Mouse (Mus musculus): ENCODE data around the gene Eif4e3.

Eif4e3 gene

DNA sequence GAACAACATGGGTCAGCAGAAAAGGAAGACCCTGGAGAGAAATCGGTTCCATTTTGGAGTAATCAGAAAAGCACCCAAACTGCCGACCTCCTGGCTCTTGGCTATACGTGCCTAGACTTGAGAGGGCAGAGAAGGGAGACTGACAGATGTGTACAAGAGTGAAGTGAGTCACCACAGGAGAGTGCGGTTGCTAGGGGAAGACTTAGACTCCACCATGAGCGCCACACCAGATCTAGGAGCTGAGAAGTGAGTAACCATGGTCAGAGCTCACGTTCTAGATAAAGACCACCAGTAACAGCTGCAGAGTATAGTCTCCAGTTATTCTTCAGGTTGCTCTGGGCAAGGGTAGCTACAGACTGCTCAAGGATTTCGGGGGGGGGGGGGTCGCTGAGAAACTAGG is 3.3 kb downstream of the Eif4e3 start:
- DNase-seq: no peak

DNA sequence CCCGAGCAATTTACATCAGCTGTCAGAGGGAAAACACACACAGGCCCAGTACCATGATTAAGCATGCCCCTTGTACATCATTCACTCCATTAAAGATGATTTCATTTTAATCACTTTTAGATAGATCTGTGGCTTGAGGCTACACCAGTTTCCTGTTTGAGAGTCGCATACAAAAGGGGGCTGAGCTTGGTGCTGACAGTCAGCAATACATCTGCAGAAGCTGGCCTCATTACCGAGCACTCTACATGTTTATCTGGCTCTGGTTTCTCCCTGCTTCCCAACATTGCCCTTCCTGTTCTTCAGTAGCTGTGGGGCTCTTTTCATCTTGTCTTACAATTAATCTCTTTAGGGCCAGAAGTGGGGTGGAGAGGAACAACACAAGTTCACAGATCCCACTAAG is 6.1 kb downstream of the Eif4e3 start:
- no peak for DNase-seq

DNA sequence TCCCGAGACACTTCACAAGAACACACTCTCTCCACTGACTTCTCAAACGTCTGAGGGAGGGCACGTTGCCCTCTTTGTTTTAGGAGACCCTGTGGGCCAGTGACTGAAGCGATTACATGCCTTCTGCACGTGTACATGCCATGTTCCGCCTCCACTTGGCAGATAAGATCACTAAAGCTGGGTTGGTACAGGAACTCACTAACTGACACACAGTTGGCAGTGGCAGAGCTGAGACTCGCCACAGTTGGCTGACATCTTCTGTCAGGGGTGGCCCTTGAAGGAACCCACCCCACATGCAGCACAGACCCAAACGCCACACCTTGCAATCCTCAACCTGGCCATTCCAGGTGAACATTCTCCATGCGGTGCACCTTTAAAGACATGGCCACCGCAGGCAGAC is 8.0 kb downstream of the Eif4e3 start:
- no peak for DNase-seq

DNA sequence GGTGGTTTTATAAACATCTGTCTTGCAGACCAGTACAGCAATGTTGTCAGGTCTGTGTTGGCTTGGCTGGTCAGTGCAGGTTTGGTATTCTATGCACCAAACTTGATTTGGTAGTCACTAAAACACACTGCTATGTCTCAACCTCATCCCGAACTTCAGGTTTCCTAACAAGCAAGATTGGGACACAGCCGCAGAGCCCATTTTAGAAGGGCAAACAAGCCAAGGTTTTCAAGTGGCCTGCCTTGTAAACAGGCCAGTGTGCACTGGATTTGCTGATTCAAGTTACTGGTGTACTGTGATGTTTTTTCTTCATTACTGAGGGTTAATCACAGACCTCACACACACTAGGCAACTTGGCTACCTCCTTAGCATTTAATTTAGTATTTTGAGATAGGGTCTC is 10.5 kb downstream of the Eif4e3 start:
- no peak for DNase-seq

DNA sequence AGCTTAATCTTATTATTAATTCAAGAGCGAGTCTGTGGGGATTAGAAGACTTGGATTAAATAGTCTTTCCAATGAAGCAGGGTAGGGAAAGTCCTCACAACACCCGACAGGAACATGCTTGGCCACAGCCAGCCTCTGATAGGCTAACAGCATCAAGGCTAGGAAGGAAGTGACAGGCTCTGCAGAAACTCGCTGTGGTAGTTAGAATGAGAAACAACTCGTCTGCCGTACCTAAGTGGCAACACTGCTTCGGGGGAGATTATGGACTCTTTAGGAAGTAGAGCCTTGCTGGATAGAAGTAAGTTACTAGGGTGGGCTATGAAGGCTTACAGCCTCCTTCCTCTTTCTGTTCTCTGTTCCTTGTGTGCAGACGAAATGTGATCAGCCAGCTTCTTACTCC is 11.1 kb downstream of the Eif4e3 start:
- DNase-seq: no peak

DNA sequence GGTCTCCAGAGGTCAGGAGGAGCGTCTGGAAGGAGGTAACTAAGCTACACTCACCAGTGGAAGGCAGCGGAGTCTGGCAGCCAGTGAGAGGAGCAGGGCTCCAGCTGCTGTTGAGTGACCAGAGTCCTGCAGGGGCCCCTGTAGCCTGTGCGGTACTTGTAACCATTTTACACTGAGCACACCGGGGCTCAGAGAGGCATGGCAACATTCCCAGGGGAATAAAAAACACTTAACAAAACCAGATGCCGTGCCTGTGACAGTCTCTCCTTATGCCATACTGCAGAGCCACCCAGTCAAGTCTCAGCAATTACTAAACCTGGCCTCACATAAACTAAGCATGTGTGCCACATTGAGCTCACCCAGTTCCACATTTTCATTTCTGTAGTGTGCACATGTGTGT is 12.2 kb downstream of the Eif4e3 start:
- no peak for DNase-seq

DNA sequence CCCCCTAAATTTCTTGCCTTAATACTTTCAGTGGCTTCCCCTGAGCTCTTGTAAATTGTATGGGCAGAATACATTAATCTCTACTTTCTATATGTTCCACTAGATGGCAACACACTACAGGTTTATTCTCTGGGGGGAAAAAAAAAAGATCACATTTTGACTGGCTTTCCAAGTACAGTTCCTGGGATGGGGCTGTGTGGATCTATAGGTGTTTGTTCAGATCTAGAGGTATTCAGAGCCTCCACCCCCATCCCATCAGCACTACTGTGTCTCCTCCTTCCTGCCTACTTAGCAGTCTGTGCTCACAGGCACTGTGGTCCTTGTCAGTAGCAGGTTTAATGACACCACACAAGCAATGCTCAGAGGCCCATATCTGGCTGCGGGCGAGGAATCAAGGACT is 14.2 kb downstream of the Eif4e3 start:
- DNase-seq: no peak

DNA sequence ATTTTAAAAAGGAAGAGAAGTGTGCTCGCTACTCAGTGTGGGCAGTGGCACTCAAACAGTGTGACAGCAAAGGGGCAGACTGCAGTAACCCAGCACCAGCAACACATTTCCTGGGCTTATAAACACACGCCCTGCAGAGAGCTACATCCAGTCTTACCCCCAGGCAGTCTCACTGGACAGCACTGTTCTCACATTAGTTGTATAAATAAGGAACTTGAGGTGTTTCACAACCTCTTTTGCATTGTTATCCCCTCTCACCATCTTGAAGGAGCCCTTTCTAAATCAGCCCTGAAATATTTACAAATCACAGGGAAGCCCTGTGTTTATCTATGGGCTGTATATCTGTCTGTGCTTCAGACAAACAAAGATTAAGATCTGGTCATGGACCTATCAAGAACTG is 17.3 kb downstream of the Eif4e3 start:
- DNase-seq: no peak

DNA sequence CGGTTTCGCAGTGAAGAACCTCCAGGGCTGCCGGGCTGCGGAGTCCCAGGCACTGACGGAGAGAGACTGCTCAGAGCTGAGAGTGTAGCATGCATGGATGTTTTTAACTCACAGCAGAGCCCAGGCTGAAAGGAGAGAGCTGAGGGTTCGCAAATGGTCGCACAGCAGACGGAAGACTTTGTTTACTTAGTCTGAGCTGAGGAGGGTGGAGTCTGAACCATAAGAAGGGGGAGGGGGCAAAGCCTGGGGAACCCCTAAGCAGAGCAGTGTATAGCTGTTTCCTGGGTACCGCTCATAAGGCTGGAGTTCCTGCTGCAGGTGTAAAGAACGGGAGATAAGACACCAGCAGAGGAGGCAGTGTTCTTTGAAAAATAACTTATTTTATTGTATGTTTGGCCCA is 20.2 kb downstream of the Eif4e3 start:
- no peak for DNase-seq

DNA sequence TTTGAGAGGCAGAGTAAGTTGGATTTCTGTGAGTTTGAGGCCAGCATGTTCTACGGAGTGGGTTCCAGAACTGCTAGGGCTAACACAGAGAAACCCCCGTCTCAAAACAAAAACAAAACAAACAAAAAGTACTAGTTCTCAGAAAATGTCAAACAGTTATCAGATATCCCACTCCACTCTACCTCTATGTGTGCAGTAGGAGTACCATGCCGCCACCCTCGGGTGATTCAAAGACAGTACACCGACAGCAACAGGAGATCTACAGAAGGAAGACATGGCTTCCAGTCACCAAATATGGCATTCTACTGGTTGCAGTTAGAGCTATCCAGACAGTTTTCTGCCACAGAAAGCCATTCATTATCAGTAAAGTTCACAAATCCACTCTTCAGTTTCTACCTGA is 21.7 kb downstream of the Eif4e3 start:
- DNase-seq: no peak

DNA sequence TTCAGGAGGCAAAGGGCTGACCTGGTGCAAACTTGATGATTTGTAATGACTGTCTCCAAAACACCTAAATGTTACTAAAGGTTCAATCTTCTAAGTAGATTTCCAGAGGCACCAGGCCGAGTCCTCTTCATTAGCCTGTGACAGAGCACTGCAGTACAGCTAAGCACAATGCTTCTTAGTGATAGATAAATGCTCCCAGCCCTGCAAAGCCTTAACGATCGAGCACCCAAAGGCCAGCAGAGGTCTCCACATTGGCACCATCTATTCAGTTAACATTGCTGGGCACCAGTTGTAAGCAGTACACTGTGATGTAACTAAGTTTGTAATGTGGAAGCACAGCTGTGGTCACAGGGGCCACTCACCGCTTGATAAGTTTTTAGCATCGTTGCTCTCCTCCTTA is 22.2 kb downstream of the Eif4e3 start:
- no peak for DNase-seq

DNA sequence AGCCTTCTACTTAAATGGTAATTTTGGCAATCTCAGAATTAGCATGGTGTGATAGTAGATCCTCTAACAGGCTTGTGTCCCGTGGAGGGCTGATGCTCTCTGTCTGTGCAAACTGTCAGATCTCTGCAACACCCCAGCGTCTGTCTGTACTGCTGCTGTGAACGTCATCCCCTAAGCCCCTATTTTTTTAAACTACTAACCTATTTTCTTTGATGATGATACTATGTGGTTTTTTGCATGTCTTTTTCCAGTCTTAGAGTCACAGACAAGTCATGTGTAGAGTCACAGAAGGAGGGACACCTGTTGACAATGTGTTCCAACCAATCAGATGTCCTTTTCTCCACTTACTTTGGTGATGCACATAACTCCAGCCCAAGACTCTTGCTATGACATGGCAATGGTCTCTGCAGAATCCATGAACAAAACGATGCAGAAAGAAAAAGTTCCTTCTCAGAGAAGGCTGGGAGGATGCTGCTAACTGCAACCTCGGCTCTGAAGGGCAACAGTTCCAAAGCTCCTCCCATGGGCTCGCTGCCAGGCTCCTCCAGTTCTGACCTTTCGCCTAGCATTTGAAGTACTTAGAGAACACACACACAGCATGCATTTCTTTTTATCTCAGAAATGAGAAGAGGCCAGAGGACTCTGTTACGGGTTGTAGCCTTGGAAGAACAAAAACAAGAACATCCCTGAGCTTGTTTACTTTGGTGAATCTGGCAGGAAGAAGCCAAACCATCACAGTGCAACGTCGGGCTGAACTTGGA is 23.0 kb downstream of the Eif4e3 start:
- no peak for DNase-seq

DNA sequence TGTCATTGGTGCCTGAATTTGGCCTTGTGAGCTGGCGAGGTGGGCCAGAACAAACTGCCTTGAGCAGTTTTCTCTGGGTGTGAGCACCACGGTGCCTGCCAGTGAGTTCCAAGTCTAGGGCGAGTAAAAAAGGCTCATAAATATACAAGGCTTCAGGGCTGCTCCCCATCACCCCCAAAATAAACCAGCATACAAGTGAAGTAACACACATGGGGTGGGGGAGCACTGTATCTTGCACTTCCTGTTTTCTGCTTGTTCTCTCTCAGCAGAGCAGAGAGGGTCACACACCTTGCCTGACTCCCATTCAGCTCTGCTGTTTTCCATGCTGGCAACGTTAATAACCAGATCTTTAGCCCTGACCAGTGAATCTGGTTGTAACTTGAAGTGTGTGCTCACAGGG is 29.1 kb downstream of the Eif4e3 start:
- no peak for DNase-seq

DNA sequence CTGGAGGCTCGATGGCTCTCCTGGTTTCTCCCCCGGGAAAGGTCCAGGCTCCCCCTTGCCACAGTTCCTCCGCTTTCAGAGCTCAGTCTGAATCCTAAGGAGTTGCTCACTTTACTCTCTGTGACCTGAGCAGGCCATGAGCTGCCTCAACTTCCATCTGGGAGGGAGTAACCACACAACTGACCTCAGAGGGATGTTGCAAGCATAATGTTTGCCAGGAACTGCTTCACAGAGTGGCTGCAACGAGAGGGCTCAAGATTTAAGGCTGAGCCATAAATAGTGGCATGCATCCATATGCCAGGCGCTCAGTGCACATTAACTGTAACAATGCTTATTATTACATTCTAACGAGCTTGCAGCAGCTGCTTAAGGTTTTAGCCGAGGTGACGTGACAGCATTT is 29.8 kb downstream of the Eif4e3 start:
- DNase-seq: no peak

DNA sequence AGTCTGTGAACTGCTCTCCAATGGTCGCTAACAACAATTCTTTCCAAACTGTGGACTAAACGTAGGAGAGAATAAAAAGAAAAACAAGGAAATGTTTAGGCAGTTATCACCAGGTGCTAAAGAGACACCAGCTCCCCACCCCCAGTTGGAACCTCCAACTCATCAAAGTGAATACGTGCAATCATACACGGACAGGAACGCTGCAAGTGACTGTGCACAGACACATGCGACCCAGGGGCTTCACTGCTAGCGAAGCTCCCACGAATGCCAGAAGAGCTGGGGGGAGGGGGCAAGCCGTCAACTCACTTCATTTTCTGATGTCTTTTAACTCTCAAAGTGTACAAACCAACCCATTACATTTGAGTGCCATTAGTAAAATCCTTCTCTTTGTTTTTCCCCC is 30.4 kb downstream of the Eif4e3 start:
- DNase-seq: no peak

DNA sequence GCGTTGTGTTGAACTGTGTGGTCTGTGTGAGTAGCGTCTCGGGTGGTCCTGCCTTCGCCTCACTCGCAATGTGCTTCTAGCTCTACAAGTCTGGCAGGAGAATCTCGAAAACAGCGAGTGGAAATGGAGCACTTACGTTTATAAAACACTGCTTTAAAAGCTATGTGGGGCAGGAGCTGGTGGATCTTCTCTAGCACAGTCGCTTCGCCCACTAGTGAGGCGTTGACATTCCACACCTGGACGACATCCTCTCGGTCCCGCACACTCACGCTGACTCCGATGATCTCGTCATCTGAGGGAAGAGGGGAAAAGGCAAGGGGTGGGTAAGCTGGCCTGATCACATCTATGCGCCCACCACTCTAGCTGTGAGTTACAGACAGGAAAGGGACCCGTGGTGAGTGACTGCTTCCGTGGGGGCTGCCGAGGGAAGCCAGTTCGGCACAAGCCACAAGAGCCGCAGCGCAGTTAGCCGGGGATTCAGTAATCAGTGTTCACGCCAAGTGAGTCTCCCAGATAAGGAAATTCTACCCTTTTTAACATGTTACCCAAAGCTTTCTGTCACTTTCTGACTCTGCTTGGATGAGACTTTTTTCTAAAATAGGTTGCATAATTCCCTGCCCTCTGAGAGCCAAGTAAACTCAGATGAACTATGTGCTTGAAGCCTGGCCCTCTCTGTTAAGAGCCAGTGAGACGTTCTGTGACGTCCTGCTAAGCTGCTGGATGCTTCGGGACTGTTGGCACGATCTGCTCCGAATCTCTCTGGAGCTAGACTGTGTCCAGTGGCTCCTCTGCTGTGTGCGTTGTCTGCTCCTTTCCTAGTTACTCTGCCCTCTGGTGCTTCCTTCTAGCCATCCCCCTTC is 34.2 kb downstream of the Eif4e3 start:
- no peak for DNase-seq

DNA sequence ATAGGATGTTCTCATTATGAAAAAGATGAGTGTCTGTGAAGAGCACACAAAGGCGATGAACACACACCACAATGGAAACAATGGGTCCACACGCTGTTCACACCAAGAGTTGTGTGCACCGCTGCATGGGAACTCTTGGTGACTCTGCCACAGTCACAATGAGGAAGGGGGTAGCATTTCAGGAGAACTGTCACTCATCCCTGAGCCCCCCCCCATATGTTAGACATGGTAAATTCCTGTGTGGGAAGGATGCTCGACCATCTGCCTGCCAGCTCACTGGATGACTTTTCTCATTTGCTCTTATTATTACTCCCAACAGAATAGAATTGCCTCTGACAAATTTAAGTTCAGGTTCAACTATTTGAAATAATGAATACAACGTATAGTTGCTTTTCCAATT is 34.9 kb downstream of the Eif4e3 start:
- no peak for DNase-seq

DNA sequence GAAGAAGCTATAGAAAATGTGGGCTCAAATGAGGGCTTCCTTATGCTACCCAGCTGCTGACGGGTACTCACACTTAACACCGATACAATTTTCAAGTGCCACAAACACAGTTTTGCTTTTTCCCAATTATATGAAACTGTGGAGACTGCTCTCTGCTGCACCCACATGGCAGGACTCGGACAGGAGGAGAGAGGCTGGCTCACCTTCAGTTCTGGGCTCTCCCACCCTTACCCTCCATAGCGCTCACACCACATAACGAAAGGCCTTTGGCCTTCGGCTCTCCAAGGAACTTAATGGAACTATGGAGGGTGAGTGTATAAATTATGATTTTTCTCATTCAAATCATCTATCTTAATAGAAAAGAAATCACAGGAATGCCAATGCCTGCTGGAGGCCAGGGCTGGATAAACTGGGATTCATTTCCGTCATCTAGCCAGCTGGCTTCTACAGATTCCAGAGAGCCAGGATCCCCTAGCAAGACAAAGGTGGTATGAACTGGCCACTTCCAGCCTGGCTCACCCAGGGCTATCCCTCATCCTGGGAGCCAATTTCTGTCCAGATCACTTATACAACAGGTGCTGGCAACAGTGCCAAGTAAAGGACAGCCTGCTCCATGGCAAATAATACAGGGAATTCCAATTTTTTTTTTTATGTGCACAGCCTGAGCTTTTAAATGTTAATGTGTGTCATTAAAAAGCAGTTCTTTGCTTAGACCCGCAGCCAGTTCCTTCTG is 36.7 kb downstream of the Eif4e3 start:
- DNase-seq: peak; percentile 35

DNA sequence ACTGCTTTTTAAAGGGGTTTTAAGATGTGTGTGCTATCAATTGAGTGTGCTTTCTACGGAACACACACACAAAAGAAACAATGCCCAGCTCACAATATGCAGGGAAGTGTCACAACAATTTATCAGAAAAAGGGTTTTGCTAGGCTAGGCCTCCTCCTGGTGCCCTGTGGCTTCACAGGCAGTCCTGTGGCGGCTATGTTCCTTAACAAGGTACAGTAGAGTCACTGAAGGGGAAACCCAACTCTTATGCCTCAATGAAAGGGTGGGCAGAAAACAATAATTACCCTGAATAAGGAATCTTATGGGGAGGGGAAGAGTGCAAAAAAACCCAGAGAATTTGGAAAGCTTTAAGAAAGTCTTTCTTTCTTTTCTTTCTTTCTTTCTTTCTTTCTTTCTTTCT is 40.2 kb downstream of the Eif4e3 start:
- DNase-seq: no peak

DNA sequence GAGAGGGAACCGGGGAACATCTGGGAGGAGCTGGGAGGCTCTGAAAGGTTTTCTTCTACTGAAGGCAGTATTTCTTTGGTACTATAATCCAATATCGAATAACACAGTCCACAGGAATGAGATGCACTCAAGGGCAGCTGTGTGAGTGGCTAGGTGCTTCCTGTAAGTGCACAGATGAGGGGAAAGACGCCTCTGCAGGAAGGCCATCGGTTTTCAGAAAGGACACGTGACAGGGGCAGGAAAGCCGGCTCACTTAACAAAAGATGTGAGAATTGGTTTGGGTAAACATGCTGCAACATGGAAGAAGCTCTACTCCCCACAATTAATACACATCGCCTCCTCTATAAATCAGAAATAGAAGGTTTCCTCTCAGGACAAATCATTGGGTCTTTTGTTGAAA is 40.8 kb downstream of the Eif4e3 start:
- no peak for DNase-seq

DNA sequence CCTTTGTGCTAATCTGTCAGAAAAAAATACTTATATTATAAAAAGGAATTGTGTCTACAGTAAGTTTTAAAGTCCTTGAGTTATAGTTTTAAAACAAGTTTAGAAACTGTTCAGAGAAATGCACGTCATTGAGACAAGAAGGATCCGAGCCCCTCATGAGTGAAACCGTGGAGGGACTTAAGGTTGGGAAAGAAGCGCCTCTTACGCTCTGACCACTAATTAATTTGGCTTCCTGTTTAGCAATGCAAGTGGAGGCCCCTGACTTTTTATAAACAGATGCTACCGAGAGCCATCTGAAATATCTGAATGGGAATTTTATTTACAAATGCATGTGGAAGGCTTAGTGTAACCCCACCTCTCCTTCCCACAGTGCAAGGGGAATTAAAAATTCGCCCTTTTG is 41.3 kb downstream of the Eif4e3 start:
- DNase-seq: no peak

DNA sequence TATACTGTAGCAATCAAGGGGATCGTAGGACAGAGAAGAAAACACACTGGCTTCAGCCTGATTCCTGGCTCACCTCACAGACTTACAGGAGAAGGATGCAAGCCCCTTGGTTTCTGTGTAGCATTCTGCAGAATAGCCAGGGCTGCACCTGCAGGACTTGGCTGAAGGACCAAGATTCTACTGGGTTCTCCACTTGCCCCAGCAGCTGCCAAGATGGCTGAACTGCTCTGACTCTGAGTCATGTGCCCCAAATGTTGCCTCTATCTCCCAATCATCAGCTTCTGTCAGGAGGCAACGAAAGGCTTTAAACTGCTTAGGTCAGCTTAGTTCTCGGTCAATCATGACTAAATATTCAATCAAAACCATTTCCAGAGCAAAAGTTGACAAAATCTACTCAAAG is 42.0 kb downstream of the Eif4e3 start:
- DNase-seq: no peak

DNA sequence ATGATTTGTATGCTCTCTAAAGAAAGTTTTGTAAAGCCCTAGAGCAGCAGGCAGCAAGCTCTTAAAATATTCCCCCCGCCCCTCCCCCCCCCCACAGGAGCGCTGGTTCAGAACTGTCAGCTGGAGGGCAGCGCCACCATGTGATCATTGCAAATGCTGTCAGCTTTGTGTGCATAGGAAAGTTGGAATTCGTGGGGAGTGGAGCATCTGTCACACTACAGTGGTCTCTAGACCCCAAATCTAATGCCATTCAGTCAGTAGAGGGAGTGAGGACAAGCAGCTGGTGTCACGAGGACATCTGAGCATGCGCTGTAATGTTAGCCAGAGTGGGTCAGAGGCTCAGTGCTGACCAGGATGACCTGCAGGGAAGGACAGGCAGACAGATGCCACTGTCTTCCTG is 42.9 kb downstream of the Eif4e3 start:
- no peak for DNase-seq

DNA sequence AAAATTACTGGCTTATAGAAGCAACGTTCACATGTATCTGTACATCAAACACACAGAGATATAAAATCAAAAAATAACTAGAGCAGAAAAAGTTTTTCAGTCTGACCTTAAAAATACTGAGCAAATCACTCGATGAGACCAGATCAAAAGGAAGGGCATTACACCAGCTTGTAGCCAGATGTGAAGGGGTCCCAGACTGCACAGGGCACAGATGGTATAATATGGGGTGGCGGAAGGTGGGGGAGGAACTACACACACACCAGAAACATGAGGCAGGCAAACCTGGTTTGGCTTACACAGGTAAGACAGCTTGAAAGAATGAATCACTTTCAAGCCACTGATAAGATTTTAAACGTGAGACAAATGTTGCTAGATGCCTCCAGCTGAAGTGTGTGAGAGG is 45.4 kb downstream of the Eif4e3 start:
- DNase-seq: no peak
